Mouse (Mus musculus) layer of hippocampus, postnatal 10 days (tissue): ENCODE results near the gene Get4. TPM values are rescaled to one million over a fixed set of nuclear protein-coding genes. Genes with fewer than 3 reads are reported as not detected.

Source experiments
- DNase-seq, 2 experiments: peaks; one replicate each; pipeline ENCODE4 v3.0.0; 2021; ENCODE audit warnings: low spot score in 2 of 2
- total RNA-seq, 2 experiments: library from RNA; stranded (reverse); gene quantifications; 2 replicates each; pipeline ENCODE4 v1.2.3; 2021

Get4 gene
- total RNA-seq, 2 experiments from 2014 or later: 51.7 to 60.2 TPM

GRCm38 (mm10) chr5:139281373-139282112 is 29.4 kb downstream of the Get4 start:
- DNase-seq: no peak

GRCm38 (mm10) chr5:139282191-139282590 is 30.1 kb downstream of the Get4 start:
- peak; percentile 94 to 95 for DNase-seq

DNA sequence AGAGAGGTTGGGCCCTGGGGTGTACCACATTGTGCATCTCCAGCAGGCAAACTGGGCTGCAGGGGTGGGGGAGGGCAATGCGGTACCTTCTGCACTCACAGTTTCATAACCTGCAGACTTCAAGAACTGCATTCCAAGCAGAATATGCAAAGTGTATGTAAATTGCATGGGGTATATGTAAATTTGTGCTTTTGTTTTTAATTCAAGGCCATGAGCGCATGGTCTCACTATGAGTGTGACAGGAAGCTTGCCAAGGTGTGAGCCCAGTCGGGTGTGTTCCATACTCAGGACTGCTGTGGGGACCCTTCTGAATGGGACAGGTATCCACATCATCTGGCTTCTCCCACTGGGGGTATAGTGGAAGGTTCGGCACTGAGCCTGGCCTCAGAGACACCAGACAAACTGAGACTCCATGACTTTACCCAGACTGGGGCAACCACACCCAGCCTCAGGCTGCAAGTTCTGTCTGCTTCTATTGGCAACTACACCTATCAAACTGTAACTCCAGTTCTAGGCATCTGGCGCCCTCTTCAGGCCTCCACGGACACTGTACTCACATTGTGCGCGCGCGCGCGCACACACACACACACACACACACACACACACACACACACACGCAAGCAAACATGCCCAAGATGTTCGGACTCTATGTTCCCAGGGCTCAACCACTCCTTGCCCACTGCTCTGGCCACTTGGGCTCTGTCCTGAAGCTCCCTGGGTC is 31.5 kb downstream of the Get4 start:
- DNase-seq: no peak

DNA sequence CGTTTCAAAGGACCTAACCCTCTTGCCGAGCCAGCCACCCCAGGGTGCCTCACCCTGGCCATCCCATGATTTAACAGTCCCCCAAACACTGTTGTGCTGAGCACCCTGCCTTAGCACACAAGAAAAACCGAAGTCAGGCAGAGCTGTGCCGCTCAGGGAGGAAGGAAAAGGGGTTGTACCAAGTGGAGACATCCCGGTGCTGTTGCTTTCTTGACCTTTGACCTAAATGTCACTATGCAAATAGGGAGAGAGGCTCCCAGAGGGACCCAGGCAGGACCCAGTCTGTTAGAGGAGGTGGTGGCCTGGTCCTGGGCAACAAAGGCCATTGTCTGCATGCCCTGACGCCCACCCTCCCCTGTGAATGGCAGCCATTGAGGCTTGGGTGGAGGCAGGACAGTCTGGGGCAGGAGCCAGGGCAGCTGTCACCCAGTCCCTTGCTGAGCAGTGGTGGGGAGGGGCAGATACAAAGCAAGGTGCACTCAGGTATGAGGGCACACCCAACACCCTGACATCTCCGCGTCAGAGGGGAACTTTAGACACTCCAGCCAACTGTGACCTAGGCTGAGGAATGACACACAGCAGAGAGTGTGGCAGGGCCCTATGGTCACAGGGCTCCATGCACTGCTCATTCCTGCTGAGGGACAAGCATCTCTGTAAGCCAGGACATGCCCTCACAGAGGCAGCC is 33.4 kb downstream of the Get4 start:
- DNase-seq: no peak

- no peak for DNase-seq
Observed at GRCm38 (mm10) chr5:139286142-139286941, 34.2 kb downstream of the Get4 start.

DNA sequence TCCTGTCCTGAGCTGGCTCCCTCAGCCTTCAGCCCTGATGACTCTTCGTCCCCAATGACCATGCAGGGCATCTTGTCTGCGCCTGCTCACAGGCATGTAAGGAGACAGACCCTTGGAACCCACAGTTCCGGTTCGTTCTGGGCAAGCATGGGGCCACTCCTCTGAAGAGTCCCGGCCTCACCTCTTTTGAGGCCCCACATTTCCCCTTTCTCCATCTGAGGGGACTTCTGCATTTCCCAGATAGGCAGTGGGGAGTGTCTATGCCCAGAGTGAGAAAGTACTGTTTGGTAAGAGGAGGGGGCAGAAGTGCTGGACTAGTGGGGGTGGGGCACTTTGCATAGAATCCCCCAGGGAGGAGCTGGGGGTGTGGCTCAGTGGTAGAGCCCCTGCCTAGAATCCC is 35.0 kb downstream of the Get4 start:
- no peak for DNase-seq

GRCm38 (mm10) chr5:139287787-139288186 is 35.7 kb downstream of the Get4 start:
- DNase-seq: no peak

DNA sequence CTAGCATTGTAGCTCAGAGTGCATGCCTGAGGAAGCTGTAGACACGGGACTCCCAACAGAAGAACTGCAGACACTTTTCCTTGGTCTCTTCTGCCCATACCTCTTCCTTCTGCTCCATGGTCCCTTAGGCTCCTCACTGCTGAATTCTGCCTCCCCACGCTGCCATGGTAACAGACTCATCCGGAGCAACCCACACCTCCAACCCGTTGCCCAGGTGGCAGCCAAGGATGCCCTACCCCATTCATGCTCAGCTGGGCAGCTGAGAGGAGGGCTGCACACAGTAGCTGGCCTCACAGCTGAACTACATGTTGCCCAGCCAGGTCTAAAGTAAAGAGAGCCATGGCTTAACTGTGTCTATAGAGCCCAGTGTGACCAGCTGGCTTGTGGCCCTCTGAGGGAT is 36.5 kb downstream of the Get4 start:
- DNase-seq: no peak

DNA sequence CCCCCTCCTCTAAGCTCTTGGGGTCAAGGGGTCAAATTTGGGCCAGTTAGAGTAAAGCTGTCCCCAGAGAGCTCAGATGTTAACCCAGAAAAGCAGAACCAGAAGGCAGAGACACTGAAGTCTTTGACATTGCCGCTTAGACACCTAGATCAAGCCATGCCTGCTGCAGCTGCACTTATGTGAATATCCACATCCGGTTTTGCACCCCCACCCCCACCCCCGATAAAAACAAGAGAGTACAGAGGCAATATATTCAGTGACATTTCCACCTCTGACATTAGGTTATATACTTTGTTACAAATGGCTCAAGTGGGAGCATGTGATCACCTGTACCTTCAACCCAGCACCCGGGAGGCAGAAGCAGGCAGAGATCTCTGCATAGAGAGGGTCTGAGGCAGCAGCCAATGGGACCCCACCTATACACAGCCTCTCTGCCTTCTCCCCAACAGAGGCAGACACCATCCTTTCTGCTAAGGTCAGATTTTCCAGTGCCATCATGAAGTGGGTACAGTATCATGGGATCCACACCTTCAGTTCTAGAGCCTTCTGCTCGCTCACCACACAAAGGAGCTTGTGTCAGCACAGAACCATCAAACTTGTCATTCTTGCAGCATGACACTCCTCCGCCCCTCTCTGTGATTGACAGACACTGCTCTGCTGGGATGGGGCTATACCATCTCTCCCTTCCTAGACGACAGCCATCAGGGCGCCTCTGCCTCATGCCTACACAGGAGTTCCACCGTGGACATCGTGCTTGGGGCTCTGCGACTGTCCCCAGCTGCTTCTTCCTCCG is 38.5 kb downstream of the Get4 start:
- DNase-seq: no peak

- no peak for DNase-seq
Observed at GRCm38 (mm10) chr5:139291811-139292560, 39.9 kb downstream of the Get4 start.

DNA sequence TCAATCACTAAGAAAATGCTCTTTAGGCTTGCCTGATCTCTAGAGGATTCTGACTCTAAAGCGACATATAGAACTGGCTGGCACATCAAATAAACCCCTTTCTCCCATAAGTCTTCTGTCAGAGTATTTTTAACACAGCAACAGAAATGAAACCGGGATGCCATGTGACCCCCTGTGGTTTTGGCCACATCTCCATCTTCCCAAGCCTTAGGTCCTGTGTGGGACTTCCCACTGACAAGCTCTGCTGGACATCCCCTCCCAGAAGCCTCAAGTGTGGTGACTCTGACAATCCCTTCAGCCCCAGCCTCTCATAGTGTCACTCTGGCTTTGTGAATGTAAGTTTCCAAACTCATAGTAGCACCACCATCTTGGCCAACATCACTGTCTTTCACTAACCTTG is 42.0 kb downstream of the Get4 start:
- DNase-seq: no peak

DNA sequence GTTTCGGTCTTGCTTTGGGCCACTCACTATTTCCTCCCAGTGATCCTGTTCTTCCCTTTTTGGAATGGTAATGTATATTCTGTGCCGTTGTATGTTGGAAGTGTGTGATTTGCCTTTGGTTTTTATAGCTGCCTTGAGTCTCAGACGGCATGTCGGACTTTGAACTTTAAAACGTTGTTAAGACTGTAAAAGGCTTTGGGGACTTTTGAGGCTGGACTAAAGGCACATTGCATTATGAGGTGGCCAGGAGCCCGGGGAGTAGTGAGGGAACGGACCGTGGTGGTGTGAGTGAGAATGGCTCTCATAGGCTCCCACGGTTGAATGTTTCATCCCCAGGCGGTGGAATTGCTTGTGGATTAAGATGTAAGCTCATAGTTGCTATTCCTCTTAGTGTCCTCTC is 45.0 kb downstream of the Get4 start:
- DNase-seq: no peak

DNA sequence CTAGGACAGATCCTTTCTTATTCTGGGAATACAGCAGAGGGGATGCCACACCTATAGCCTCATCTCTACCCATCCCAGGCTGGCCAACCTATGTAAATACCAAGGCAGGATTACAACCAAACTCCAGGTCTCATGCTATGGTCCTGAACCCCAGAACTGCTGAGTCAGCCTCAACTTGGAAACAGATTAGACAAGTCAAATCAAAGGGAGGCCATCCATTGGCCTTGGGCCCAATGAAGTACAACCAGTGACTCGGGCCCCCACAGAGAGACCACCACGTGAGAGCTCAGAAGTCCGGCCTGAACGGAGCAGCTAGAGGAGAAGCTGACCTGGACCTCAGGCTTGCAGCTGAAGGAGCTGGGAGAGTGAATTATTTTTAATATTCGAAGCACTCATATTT is 45.6 kb downstream of the Get4 start:
- DNase-seq: no peak

DNA sequence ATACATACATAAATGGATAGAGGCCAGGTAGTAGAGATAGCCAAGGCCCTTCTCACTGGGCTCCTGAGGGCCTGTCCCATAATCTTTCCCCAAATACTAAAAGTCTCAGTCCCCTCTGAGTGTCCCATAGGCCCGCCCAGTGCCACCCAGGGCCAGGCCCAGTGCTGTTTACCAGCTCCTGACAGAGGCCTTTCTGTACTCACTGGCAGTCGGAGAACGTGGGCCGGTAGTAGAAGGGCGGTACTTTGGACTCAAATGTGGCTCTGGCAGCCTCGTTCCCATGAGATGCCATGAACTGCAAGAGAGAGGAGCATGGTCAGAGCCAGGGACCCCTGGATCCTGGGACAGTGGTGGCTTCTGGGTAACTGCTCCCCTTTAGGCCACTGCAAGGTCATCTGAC is 50.0 kb downstream of the Get4 start:
- DNase-seq: no peak

- no peak for DNase-seq
Observed at GRCm38 (mm10) chr5:139303646-139304061, 51.5 kb downstream of the Get4 start.

GRCm38 (mm10) chr5:139309946-139310345 is 57.8 kb downstream of the Get4 start:
- DNase-seq: no peak

- DNase-seq: no peak
Observed at GRCm38 (mm10) chr5:139310477-139310876, 58.4 kb downstream of the Get4 start.

DNA sequence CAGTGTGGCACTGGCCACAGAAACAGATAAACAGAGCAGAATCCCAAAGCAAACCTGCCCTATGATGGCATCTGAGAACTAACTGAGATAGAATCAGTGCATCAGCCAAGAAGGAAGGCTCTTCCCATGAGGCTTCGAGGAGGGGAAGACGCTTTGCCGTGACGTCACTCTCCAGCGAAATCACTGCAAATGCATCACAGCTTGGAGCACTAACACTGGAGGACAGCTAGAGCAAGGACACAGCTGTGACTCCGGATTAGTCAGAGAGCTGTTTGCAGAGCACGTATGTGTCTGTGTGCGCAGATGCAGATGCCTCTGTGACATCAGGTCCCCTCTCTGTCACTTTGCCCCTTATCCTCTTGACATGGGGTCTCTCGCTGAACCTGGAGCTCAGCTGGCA is 59.7 kb downstream of the Get4 start:
- DNase-seq: no peak

GRCm38 (mm10) chr5:139313536-139313935 is 61.4 kb downstream of the Get4 start:
- no peak for DNase-seq
